Mouse (Mus musculus): ENCODE results near the gene Crb1.

DNA sequence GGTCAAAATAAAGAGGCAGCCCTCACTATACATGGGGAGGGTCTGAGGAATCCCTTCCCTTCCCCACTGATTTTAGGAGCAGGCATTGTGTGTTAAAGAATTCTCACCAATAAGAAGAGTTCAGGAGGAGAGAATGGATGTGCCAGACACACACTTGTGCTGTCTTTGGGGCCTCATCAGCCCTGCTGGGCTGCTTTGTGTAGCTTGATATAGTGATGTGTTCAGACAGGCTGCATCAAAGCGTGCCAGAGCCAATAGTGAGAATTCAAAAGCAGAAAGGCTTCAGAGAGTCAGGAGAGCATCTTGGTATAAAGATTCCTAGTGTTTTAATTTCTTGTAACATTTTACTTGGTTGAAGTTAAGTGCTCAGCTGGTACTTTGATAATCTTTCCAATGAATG lies 85.3 kb downstream of the Crb1 start:
- TF ChIP-seq CTCF (IDR thresholded peaks at IDR 0.05; ENCODE audit: low read depth) (no peak), EP300 (IDR thresholded peaks at IDR 0.05; ENCODE audit: low read depth) (no peak)

Data from liver, embryonic 14.5 days (tissue).